Mouse (Mus musculus) spleen, embryonic (tissue): ENCODE data around the gene Keap1.

Experiments used
- CTCF ChIA-PET: fragments of 350-600 bp; sonication (Branson Sonifier 250); formaldehyde crosslinking; loops from one replicate; lab custom pipeline; 2022; lab: Charles Lee

Keap1 gene

DNA sequence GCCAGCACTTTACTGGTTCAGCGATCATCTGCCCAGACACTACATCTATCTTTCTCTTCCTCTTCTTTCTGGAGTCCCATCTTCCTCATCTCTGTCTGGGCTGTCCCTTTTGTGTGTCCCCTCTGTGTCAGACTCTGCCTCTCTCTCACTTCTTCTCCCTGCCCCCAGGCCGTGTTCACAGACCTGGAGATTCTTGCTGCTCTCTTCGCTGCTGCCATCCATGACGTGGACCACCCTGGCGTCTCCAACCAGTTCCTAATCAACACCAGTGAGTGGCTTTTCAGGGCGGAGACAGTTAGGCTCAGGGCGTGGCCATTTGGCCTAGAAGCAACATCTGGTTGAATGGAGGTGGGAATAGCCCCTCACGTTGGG, 35.0 kb downstream of the Keap1 start:
- CTCF ChIA-PET: no interaction called here

DNA sequence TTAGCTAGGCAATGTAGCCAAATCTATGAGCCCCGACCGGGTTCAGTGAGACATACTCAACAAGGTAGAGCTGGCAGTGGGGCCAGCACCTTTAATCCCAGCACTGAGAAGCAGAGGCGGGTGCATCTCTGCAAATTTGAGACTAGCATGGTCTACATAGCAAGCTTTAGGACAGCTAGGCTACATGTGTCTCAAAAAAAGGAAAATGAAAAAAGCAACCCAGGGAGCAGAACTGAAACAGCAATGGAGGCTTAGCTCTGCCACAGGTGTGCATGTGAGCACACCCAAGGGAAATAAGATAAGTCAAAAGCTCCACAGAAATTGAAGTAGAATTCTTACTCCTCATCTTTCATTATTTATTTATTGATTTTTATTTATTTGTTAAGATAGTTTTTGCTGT, 40.2 kb downstream of the Keap1 start:
- CTCF ChIA-PET: interaction anchor here (1.3 kb wide), 1 partner anchor 10 kb away, joined by 3 read pairs; no protein-coding TSS in a partner anchor

DNA sequence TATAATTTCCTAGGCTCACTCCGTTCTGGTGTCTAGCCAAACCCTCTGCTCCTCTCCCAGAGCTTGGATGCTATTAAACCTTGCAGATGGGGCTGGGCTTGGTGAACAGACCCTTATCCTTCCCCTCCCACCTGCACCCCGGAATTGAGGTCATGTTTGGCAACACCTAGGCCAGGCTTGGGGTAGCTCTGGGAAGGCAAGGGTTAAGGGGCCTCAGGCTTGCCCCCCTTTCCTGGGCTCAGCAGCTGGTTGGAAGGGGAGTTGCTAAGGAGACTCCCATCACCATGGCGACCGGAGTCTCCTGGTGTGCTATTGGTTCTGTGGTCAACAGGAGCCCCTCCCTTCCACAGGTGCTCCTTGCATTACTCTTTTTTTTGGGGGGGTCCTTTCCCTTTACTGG, 41.2 kb downstream of the Keap1 start:
- CTCF ChIA-PET: interaction anchor here (0.6 to 1.3 kb wide), 2 partner anchors 9 to 15 kb away, joined by 3 read pairs; no protein-coding TSS in a partner anchor

DNA sequence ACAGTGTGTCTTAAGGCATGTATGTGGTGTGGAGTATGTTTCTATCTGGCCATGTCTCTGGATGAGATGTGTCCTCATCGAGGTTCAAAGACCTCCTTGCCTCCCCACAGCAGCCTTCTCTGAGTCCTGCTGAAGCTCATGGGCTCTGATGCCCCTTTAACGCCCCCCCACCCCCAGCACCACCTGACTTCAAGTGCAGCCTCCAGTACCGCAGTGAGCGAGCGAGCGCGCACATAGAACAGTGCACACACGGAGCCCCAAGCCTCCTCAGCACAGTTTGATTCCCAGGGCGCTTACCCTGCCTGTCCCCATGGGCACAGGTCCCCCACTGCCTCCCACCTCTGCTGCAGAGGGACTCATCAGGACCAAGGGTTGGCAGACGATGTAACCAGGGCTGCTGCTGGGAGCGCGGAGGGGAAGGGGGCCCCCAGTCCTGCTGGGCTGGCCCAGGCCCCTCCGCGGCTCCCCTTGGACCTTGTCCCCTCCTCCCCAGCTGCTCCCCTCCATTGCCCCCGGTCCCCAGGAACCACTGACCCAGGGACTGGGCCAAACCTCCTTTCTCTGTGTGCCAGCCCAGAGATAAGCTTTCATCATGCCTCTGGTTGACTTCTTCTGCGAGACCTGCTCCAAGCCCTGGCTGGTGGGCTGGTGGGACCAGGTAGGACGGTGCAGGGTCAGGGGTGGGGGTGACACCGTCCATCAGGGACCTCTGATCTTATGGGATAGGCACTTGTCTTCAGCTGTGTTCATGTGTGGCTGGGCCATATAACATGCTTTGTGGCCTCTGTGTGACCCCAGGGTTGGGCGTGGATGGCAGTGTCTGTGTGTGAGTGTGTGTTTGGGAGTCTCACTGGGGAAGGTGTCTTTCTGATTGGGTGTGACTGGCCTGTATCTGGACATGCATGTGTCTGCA, 42.4 kb downstream of the Keap1 start:
- CTCF ChIA-PET: interaction anchor here (0.5 to 0.8 kb wide), 4 partner anchors 8 to 94 kb away, joined by 6 to 12 read pairs (median 8); no protein-coding TSS in a partner anchor

DNA sequence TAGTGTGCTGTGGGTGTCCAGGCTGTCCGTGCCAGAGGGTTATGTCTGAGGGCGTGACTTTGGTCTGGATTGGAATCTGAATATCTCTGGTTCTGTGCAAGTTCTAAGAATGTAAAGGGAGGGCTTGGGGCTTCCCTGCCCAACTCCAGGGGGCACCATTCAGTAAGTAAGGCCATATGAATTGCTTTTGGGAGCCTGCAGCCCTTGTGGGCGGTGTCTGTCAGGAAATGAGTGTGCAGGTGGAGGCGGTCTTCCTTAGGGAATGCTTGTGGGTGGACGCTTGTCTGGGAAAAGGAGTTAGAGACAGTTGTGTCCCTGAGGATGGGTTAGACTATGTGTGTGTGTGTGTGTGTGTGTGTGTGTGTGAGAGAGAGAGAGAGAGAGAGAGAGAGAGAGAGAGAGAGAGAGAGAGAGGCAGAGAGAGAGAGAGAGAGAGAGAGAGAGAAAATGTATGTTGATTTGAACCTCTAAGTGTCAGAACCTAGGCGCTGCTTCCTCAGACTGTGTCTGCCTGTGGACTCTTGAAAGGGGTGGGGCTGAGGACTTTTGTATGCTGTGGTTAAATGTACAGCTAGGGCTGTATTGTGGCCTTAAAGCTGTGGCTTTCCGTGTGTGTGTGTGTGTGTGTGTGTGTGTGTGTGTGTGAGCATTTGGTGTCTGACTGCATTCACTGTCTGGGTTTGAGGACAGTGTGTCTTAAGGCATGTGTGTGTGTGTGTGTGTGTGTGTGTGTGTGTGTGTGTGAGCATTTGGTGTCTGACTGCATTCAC, 43.2 kb downstream of the Keap1 start:
- CTCF ChIA-PET: interaction anchor here (0.6 to 0.8 kb wide), 2 partner anchors 9 to 82 kb away, joined by 6 to 12 read pairs; no protein-coding TSS in a partner anchor

DNA sequence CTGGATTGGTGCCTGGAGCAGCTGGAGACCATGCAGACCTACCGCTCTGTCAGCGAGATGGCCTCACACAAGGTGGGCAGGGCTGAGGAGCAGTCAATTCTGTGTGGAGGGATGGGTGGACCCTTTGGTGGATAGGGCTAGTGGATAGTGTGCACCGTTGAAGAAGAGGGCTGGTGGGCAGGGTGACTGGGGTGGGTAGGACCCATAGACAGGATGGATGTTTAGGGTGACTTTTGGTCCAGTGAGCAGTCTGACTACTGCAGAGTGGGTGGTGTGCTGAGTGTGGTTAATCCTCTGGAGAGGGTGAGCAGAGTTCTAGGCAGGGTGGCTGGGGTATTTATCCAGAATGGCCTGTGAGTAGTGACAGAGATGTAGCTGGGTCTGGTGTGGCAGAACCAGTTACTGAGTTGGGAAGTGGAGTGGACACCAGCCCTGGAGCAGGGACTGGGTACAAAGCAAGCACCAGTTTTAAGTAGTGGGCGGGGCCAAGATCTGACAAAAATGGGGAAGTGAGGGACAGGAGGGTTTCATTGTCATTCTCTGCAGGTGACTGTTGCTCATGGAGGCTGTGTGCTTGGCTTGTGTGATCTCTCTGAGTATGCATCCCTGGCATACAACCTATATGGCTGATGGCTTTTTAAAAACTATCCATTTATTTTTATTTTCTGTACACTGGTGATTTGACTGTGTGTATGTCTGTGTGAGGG, 44.2 kb downstream of the Keap1 start:
- CTCF ChIA-PET: no interaction called here

DNA sequence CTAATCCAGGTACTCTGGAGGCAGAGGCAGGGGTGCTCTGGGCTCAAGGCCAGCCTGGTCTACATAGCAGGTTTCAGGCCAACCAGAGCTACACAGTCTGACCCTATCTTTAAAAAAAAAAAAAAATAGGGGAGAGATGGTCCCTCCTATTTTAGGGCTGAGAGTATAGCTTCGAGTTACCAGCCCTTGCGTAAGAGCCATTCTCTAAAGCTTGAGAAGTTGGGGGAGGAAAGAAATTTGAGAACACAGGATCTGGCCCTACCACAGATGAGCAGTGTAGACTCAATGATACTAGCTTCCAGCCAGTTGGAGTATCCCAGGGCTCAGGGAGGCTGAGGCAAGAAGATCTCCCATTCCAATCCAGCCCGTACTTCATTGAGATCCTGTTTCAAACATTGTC, 45.4 kb downstream of the Keap1 start:
- CTCF ChIA-PET: interaction anchor here (0.6 kb wide), 1 partner anchor 138 kb away, joined by 3 read pairs; no protein-coding TSS in a partner anchor

DNA sequence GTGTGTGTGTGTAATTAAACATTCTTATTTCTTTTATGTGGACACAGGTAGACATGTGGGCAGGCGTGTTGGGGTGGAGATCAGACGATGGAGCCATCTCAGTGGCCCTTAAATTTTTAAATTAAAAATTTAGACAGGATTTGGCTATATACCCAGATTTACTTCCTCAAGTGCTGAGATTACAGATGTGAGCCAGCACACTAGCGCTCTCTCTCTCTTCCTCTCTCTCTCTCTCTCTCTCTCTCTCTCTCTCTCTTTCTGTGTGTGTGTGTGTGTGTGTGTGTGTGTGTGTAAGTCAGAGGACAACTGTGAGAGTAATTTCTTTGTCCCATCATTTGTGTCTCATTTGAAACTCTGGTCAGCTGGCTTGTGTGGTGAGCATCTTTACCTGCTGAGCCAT, 48.5 kb downstream of the Keap1 start:
- CTCF ChIA-PET: no interaction called here

DNA sequence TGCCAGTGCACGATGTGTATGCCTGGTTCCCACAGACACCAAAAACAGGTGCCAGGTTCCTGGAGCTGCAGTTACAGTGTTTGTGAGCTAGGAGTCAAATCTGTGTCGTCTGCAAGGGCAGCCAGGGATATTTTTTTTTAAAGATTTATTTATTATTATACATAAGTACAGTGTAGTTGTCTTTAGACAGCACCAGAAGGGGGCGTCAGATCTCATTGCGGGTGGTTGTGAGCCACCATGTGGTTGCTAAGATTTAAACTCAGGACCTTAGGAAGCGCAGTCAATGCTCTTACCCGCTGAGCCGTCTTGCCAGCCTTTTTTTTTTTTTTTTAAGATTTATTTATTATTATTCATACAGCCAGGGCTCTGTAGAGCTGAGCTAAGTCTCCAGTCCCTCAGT, 49.3 kb downstream of the Keap1 start:
- CTCF ChIA-PET: interaction anchor here (0.6 to 0.9 kb wide), 2 partner anchors 9 to 30 kb away, joined by 3 to 4 read pairs; no protein-coding TSS in a partner anchor

DNA sequence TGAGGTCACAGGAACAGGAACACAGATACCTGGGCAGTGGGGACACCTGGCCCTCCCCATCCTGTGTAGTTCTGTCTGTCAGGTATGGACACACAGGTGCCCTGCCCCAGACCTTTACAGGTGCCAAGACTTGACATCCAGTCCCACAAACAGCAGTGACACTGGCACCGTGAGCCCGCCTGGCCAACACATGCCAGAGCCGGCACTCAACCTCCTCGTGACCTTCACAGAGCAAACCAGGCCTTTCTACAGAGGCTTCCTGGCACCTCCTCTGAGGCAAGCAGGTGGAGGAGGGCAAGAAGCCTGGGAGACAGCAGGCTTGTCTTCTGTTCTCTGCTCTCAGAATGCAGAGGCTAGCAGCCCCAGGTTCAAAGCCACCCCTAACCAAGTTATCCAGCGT, 53.7 kb downstream of the Keap1 start:
- CTCF ChIA-PET: no interaction called here

DNA sequence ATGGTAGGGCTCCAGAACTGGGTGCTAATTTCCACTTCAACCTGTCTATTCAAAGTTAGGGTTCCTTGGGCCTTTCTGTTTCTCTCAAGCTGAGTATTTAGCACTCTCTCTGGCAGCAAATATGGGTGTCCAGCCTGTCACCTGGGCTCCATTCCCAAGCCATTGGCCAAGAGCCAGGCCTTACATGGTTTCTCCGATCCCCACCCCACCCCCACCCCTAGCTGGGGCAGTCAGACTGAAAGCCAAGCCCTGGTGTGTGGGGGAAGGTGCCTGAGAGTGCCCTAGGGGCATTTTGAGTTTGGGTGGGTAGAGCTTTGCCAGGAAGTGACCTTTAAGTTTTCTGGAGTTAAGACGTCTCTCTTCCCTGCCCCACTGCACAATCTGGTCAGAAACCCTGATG, 54.4 kb downstream of the Keap1 start:
- CTCF ChIA-PET: interaction anchor here (0.6 kb wide), 1 partner anchor 425 kb away, joined by 3 read pairs; no protein-coding TSS in a partner anchor

DNA sequence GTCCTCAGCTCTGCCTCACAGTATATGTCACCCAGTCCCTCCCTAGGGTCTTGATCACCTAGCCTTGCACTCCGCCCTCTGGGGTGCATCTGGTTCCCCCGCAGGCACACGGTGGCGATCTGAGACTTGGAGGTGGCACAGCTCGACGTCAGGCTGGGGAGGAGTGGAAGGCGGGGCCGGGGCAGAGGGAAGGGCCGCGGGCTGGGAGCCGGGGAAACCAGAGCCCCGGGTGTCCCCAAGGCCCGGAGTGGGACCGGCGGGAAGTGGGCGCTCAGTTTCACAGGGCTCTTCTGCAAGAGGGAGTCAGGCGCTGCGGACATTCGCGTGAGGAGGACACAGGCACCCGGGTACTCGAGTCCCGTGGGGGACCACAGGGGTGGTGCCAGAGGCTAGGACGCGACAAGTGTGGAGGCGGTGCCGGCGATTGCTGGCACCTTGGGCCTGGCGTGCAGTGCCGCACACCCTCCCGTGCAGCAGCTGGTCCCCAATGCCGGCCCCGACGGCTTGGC, 55.2 kb downstream of the Keap1 start:
- CTCF ChIA-PET: no interaction called here

DNA sequence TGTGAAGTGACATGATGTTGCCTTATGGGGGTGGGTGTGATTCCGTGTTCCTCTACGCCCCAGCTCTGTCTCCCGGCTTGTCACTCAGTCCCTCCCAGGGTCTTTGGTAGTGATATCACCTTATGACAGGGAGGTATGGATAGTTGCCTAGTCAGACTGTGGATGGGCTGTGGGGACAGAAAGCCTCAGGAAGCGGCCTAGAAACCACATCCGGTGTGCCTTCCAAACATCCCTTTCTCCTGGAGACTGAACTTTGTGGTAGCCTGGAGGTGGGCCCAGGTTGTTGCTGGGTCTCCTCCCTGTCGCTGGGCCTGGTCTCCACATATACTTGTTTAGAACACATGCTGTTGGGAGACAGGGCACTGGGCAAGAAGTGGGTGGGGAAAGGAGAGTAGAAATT, 55.7 kb downstream of the Keap1 start:
- CTCF ChIA-PET: no interaction called here

DNA sequence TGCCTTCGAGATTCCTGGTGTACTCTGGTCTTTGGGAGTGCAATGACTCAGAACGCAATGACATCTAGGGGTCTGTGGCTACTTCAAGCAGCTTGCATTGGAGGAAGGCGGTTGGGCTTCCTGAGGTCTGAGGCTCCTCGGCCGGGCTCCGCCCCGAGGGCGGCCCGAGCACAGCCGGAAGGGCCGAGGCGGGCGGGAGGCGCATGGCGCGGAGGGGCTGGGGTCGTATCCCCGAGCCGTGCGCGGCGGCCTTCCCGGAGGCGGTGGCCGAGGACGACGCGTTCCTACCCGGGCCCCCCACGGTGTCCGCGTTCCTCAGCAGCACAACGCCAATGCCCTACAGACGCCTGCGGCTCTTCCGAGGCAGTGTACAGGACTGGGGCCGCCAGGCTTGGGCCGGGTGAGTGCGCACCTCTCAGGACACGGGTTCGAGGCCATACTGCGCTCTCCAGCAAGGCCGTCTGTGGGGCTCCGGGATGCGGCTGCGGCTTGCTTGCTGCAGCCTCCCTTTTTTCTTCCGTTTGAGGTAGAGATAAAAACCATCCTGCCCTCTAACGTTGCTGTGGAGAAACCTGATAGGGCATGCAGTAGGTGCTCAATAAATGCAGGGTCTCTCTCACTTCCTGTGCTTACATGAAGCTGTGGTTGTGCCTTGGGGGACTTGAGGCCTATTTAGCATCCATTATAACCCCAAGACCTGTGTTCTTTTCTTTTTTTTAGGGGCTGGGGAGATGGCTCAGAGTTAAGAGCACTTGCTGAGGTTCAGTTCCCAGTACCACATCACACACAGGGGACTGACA, 57.5 kb downstream of the Keap1 start:
- CTCF ChIA-PET: interaction anchor here (0.7 kb wide), 1 partner anchor 11 kb away, joined by 3 read pairs; no protein-coding TSS in a partner anchor

DNA sequence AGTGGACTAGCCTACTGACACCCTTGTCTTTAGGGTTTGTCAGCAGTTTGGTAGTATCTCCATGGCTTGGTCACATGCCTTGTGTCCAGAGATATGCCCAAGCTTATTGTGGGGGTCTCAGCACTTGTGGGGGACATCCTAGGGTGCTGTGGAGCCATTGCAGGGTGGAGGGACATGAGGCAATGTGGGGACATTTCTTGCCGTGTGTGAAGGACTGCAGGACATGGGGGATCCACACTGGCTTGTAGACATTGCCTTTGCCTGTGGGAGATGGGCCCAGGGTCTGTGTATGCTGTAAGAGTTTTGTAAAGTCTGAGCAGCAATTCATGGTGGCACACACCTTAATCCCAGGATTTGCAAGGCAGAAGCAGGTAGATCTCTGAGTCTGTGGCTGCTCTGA, 58.3 kb downstream of the Keap1 start:
- CTCF ChIA-PET: no interaction called here

DNA sequence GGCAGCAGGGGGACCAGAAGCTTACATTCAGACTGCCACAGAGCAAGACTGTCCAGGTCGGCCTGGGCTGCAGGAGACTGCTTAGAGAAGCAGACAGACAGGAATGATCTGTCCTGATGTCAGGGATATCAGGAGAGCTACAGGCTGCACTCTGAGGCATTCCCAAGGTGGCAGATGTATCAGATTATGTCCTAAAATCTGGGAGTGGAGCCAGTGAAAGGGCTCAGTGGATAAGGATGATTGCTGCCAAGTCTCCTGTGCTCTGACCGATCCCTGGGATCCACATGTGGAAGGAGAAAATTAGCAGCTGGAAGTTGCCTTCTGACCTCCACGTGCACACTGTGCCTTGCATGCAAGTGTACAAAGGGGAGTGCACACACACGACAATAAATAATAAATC, 58.8 kb downstream of the Keap1 start:
- CTCF ChIA-PET: interaction anchor here (1.0 kb wide), 1 partner anchor 12 kb away, joined by 6 read pairs; no protein-coding TSS in a partner anchor
